Mouse (Mus musculus) intestine, postnatal 0 days (tissue): ENCODE measurements at regions not wholly inside any gene's neighbourhood (a gene's known extent, or its start where the extent isn't known, plus 50 kb on each side); places are given as distances from the start of the nearest gene placed in this dataset.

ENCODE experiments used
- ATAC-seq: fragments of 200-750 bp; cut with Nextera tagmentation; 2 replicates; pipeline ENCODE4 v1.8.0; 2017; ENCODE audit warnings: mild to moderate bottlenecking, moderate TSS enrichment, moderate library complexity
- H3K27ac ChIP-seq: fragments of 300-500 bp; sonication (generic); 2 replicates; pipeline ENCODE4 v1.5.1; 2014; ENCODE audit warnings: mild to moderate bottlenecking, low read depth, low read length, moderate library complexity
- H3K27me3 ChIP-seq: fragments of 300-500 bp; sonication (generic); replicated peaks from 2 replicates; pipeline ENCODE4 v1.6.1; 2014; ENCODE audit warnings: low read length, mixed read lengths; ENCODE audit not compliant: control insufficient read depth, insufficient read depth
- H3K36me3 ChIP-seq: fragments of 300-500 bp; sonication (generic); 2 replicates; pipeline ENCODE4 v1.6.1; 2014; ENCODE audit warnings: mild to moderate bottlenecking, moderate library complexity; ENCODE audit not compliant: control insufficient read depth, insufficient read depth
- H3K4me1 ChIP-seq: fragments of 300-500 bp; sonication (generic); replicated peaks from 2 replicates; pipeline ENCODE4 v1.6.1; 2014; ENCODE audit warnings: antibody characterized with exemption, low read length, mixed read lengths; ENCODE audit not compliant: control insufficient read depth, insufficient read depth
- H3K4me2 ChIP-seq: fragments of 300-500 bp; sonication (generic); replicated peaks from 2 replicates; pipeline ENCODE4 v1.6.1; 2014; ENCODE audit warnings: low read depth, mild to moderate bottlenecking, moderate library complexity
- H3K4me3 ChIP-seq: fragments of 300-500 bp; sonication (generic); 2 replicates; pipeline ENCODE4 v1.5.1; 2014; ENCODE audit warnings: low read depth, low read length
- H3K9ac ChIP-seq: fragments of 300-500 bp; sonication (generic); 2 replicates; pipeline ENCODE4 v1.6.1; 2014; ENCODE audit warnings: mild to moderate bottlenecking, low read depth, low read length
- H3K9me3 ChIP-seq: fragments of 300-500 bp; sonication (generic); 2 replicates; pipeline ENCODE4 v1.6.1; 2016; ENCODE audit warnings: mixed run types; ENCODE audit not compliant: control insufficient read depth
- CTCF ChIP-seq: sonication (generic); IDR thresholded peaks from 2 replicates; pipeline ENCODE4 v1.5.1; 2016; ENCODE audit warnings: low read depth, mild to moderate bottlenecking, control low read depth, antibody characterized with exemption, moderate library complexity
- WGBS: fragments of 180-500 bp; shearing (Covaris S2); extraction: QIAGEN DNeasy Blood & Tissue Kit; methylation state at CpG from one replicate; pipeline ENCODE4 v1.1.7; 2014; 5-methylcytosine and 5-hydroxymethylcytosine counted together

GRCm38 (mm10) chr16:78637452-78637851 is 60.9 kb upstream of the D16Ertd472e start:
- no peak overlapping the region for H3K4me3 ChIP-seq
- H3K27ac ChIP-seq: no peak overlapping the region
- no peaks in the 10 kb centered on the region for H3K9me3 ChIP-seq
- H3K9ac ChIP-seq: no peak overlapping the region
- H3K36me3 ChIP-seq: no peaks in the 10 kb centered on the region
- no peak for TF ChIP-seq CTCF
- 89% methylated on average over 6 of the region's 6 CpGs for WGBS
- no peak for ATAC-seq
- no peaks in the 10 kb centered on the region for H3K27me3 ChIP-seq
- no peak overlapping the region for H3K4me2 ChIP-seq
- no peaks in the 10 kb centered on the region for H3K4me1 ChIP-seq

GRCm38 (mm10) chr16:78637015-78637414 is 60.5 kb upstream of the D16Ertd472e start:
- Histone ChIP-seq H3K9me3 (no peaks in the 10 kb centered on the region), H3K4me2 (no peak overlapping the region), H3K36me3 (no peaks in the 10 kb centered on the region), H3K9ac (no peak overlapping the region), H3K4me3 (no peak overlapping the region), H3K27ac (no peak overlapping the region), H3K27me3 (no peaks in the 10 kb centered on the region), H3K4me1 (no peaks in the 10 kb centered on the region)
- ATAC-seq: no peak
- TF ChIP-seq CTCF: peak; percentile 76
- 39% methylated on average over 5 of the region's 5 CpGs for WGBS

DNA sequence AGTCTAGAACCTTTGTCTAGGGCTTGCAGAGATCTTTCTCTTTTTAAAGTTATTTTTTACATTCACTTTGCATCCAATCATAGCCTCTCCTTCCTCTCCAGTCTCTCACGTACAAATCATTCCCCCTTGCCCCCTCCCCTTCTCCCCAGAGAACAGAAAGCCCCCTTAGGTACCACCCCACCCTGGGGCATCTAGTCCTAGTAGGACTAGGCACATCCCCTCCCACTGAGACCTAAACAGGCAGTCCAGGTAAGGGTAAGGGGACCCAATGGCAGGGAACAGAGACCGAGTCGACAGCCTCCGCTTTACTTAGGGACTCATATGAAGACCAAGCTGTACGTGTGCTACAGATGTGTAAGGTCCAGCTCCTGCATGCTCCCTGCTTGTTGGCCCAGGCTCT is 59.3 kb upstream of the D16Ertd472e start:
- H3K27ac ChIP-seq: no peak overlapping the region

DNA sequence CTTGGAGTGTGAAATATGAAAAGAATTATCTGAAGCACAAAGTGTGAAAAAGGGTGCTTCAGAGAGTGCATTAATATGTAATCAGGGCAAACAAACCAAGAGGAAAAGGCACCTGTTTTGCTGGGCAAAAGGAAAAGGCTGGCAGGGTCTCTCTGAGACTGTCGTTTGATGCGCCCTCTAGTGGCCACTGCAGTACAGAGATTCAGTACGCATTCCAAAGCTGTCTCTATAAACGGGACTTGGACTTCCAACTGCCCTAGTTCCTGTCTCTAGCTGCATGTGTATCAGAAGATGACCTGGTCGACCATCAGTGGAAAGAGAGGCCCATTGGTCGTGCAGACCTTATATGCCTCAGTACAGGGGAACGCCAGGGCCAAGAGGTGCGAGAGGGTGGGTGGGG is 58.7 kb upstream of the D16Ertd472e start:
- no peak for ATAC-seq
- peak; percentile 90 for TF ChIP-seq CTCF
- Histone ChIP-seq H3K27me3 (no peaks in the 10 kb centered on the region), H3K4me3 (no peak overlapping the region), H3K27ac (no peak overlapping the region), H3K4me1 (no peaks in the 10 kb centered on the region), H3K4me2 (no peak overlapping the region), H3K36me3 (no peaks in the 10 kb centered on the region), H3K9me3 (no peaks in the 10 kb centered on the region), H3K9ac (no peak overlapping the region)
- WGBS: 18% methylated on average over 8 of the region's 8 CpGs

More for the DNA sequence above, 59.3 kb upstream of the D16Ertd472e start:
- no peak overlapping the region for H3K4me2 ChIP-seq
- no peaks in the 10 kb centered on the region for H3K9me3 ChIP-seq
- H3K9ac ChIP-seq: no peak overlapping the region
- H3K27me3 ChIP-seq: no peaks in the 10 kb centered on the region
- no peak for TF ChIP-seq CTCF
- no peaks in the 10 kb centered on the region for H3K36me3 ChIP-seq
- no peaks in the 10 kb centered on the region for H3K4me1 ChIP-seq
- no peak for ATAC-seq
- no peak overlapping the region for H3K4me3 ChIP-seq
- WGBS: 90% methylated on average over 5 of the region's 5 CpGs

- Histone ChIP-seq H3K9ac (no peak overlapping the region), H3K9me3 (no peaks in the 10 kb centered on the region), H3K4me1 (no peaks in the 10 kb centered on the region), H3K27ac (no peak overlapping the region), H3K27me3 (no peaks in the 10 kb centered on the region), H3K4me3 (no peak overlapping the region), H3K4me2 (no peak overlapping the region), H3K36me3 (no peaks in the 10 kb centered on the region)
- WGBS: 61% methylated on average over 5 of the region's 5 CpGs
- no peak for ATAC-seq
- no peak for TF ChIP-seq CTCF
Measured at GRCm38 (mm10) chr16:78631797-78632196, 55.3 kb upstream of the D16Ertd472e start.

GRCm38 (mm10) chr16:78626803-78627202 is 50.3 kb upstream of the D16Ertd472e start:
- H3K9me3 ChIP-seq: no peaks in the 10 kb centered on the region
- no peak overlapping the region for H3K4me2 ChIP-seq
- no peak overlapping the region for H3K27ac ChIP-seq
- H3K9ac ChIP-seq: no peak overlapping the region
- ATAC-seq: no peak
- H3K4me1 ChIP-seq: no peaks in the 10 kb centered on the region
- H3K4me3 ChIP-seq: no peak overlapping the region
- no peaks in the 10 kb centered on the region for H3K27me3 ChIP-seq
- peak; percentile 51 for TF ChIP-seq CTCF
- H3K36me3 ChIP-seq: no peaks in the 10 kb centered on the region
- 50% methylated on average over 2 of the region's 2 CpGs for WGBS
